Mouse (Mus musculus): Measurements from ENCODE around the gene Rpl10a.
"Not testable (repeated sequence)": the region's sequence is repeated elsewhere in the genome, so short reads cannot be mapped to it uniquely, and the experiment has no call there.

Rpl10a gene

DNA sequence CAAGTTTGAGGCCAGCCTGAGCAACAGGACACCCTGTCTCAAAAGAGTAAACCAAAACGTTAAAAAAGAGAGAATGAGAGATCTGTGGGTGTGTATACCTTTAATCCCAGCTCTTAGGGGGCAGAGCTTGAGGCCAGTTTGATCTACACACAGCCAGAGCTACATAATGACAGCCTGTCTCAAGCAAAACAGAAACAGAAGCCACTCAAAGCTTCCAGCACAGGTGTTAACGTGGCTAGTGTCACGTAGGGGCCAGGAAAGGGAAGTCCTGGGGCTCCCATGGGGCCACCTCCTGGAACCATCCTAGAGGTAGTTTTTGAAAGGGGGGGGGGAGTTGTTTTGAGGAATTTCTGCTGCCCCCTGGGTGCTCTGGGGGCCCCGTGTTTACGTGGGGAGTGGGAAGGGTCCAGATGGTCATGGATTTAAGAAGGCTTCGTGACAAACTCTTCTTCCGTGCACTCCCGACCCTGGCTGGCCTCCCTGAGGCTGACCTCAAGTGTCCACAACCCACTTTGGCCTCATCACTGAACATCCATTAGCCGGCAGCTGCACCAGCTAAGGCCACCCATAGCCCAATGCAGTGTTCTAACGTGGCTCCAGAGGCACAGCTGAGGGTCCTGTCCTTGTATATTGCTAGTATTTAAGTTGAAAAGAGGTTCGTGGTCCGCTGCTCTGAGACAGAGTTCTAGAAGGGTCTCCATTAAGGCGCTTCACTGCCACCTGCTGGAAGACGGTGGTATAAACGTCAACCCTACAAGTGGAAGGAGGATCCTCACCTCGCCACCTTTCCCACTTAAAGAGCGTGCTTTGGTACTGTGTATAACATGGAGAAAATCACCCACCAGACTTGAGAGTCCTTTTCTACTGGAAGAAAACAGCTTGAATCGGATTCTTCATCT is 19.7 kb upstream of the Rpl10a start:
- peak; percentile 50 for DNase-seq (ENCODE audit: low read depth, low spot score)

DNA sequence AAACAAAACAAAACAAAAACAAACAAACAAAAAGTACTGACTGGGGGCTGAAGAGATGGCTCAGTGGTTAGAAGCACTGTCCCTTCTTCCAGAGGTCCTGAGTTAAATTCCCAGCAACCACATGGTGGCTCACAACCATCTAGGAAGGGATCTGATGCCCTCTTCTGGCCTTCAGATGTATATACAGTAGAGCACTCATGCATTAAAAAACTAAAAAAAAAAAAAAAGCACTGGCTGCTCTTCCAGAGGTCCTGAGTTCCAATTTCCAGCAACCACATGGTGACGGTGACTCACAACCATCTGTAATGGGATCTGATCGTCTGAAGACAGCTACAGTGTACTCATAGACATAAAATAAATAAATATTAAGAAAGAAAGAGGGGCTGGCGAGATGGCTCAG is 17.4 kb upstream of the Rpl10a start:
- no peak for DNase-seq (ENCODE audit: low read depth, low spot score)

DNA sequence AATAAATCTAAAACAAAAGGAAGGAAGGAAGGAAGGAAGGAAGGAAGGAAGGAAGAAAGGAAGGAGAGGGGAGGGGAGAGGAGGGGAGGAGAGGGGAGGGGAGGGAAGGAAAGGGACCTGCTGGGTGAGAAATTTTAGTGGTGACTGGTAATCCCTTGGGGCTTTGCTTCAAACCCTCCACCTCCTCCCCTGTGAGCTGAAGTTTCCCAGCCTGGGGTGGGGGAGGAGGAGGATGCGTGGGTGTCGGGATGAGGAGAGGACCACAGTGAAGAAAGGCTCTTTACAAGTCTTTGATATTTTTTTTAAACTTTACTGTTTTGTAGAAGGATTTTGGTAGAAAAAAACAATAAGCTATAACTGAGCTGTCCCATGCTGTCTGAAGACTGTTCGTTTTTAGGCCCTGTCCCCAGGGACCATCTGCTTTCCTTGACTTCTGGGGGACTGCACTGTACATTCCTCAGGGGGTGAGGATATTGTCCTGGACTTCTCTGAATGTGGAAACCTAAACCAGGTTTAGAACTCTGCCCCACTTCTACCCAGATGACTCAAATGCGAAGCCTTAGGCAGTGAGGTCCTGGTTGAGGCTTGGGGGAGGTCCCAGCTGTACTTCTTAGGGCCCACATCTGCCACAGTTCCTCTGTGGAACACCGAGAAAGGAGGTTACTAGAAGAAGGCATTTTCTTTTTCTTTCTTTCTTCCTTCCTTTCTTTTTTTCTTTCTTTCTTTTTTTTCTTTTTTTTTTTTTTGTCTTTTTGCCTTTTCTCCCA is 16.7 kb upstream of the Rpl10a start:
- DNase-seq (ENCODE audit: low read depth, low spot score) = no peak

DNA sequence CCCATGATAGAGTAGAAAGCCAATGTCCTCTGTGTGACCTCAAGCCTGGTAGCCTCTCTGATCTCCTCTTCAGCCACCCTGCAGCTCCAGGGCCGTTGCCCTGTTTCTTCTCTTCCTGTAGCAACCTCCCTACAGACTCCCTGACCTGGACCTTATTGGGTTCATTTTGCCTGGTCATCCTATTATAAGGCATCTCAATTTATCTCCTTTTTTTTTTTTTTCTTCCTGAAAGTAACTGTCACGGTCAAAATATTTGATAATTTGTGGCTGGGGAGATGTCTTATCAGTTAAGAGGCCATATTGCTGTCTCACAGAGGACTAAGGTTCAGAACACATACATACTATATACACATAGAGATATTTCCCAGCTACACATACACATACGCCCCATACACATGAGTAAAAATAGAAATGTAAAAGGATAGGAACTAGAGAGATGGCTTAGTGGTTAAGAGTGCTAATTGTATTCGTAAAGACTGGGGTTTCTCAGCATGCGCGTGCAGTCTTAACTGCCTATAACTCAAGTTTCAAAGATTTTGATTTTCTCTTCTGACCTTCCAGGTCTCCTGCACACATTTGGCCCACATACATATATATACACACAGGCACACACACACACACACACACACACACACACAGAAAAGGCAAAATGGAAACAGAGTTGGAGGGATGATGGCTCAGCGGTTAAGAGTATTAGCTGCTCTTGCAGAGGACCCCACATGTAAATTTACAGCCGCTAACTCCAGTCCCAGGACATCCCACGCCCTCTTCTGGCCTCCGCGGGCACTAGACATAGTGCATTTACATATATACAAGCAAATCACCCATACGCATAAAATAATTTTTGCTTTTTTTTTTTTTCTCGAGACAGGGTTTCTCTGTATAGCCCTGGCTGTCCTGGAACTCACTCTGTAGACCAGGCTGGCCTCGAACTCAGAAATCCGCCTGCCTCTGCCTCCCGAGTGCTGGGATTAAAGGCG is 15.7 kb upstream of the Rpl10a start:
- no peak for DNase-seq (ENCODE audit: low read depth, low spot score)

DNA sequence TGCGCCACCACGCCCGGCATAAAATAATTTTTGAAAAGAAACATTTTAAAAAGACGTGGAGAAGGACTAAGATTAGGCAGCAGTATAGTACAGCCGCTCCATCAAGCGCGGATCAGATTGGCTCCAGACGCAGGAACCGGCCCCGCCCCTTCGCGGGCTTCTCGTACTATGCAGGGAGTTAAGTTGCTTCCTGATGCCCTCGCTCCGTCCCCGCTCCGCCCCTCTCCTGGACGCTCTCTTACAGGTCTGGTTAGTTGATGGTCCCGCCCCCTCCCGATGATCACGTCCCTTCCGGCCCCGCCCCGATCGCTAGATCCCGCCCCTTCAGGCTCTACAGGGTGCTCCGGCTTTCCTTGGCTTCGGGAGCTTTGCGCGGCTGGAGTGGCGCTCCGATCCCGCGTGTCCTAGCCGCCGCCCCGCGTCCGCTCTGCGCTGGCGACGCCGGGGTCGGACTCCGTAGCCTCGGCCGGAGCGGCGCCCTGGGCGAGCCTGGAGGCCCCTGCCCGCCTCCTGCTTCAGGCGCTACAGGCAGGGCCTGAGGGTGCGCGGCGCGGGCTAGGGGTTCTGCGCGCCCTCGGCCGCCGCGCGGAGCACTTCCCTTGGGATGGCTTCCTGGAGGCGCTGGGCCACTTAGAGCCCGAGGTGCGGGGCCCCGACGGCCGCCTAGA is 14.9 kb upstream of the Rpl10a start, which contains the start of gene Fance:
TSS of gene Fance (plus strand) at position 308 of the 668 bp plus-strand sequence.
- peak; percentile 99 for DNase-seq (ENCODE audit: low read depth, low spot score)

DNA sequence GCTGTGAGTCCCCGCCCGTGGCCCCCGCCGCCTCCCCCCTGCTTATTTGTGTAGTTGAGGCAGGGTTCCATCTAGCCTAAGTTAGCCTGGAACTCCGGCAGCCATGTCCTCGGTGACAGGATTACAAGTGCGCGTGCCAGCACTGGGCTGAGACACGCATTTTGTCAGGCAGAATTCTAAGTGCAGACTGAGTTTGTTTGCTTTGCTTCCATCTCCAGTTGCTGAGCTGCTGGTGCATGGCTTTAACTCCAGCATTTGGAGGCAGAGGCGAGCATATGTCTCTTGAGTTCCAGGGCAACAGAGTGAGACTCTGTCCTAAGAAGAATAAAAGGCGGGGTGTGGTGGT is 14.4 kb upstream of the Rpl10a start:
- peak; percentile 23 for DNase-seq (ENCODE audit: low read depth, low spot score)

DNA sequence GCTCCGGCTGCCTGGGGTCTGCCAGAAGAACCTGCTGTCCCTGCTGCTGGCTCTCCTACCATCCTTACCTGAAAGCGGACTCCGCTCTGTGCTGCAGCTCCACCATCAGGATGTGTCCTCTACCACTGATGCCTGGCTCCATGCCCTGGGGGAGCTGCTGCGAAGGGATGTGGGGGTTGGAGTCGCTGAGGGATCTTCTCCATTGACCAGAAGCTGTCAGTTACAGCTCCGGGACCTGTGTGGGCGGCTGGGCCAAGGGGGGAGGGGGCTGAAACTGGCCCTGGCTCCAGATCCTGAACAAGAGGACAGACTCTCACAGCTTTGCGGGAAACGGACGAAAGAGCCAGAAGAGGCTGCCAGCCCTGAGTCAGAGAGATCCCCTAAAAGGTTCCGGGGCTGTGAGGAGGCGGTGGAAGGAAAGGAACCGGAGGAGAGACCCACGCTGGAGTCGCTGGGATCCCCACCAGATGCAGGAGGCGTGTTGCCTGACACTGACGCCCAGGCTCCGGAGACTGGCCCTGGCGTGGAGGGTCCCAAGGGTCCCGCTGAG is 12.6 kb upstream of the Rpl10a start:
- DNase-seq (ENCODE audit: low read depth, low spot score) = no peak

DNA sequence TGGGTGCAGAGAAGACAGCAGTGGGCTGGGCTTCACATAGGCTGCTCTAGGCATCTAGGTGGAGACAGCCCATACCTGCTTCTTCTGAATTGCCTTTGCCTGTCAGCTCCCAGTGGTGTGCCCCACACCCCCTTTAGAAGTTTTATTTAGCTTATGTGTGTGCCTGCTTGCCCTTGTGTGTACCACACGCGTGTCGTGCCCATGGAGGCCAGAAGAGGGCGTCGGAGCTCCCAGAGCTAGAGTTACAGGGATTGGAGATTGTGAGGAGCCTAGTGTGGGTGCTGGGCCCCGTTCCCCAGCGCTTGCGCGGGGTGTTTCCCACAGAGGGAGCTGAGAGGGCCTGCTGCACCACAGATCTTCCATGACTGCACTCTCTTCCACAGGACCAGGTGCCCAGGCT is 11.8 kb upstream of the Rpl10a start:
- DNase-seq (ENCODE audit: low read depth, low spot score) = no peak

DNA sequence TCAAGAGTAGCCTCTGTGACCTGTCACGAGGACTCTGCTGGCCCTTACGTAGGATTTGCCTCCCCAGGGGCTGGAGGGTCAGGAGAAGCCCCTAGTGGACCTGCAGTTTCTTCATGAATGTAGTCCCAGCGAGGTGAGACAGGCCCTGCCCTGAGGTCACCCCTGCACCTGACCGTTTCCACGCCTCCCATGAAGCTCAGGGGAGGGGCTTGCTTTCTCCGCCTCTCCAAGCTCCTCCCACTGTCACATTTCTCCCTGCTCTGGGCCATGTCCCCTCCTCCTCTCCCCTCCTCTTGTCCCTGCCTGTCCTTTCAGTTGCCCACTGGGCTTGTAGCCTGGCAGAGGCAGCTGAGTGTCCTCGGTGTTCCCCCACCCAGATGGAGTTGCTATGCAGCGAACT is 11.2 kb upstream of the Rpl10a start:
- no peak for DNase-seq (ENCODE audit: low read depth, low spot score)

DNA sequence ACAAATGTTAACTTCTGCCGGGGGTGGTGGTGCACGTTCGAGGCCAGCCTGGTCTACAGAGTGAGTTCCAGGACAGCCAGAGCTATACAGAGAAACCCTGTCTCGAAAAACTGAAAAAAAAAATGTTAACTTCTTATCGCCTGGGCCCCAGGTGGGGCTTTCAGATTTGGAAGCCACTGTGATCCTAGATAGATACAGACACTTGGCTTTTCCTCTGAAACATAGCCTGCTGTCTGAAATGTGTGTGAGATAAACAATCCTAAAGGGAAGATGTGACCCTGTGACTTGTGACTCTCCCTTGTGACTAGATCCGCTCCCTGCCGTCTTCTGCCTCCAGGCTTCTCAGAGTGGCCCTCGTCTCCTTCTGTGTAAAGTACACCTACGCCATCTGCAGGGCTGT is 10.5 kb upstream of the Rpl10a start:
- DNase-seq (ENCODE audit: low read depth, low spot score) = no peak

DNA sequence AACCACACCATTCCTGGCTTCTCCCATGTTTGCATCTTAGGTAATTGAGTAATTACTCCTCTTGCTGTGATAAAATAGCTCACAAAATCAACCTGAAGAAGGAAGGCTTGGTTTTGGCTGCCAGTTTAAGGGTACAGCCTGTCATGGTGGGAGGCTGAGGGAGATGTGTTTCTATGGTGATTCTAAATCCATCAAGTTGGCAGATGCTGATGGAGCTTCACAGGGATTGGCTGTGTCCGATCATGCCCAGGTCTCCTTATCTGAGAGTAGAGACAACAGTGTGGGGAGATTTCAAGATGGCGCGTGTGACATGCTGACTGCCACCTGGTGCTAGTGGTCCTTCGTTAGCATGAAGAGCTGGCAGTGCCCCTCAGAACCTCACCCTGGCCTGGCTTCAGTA is 6.6 kb upstream of the Rpl10a start:
- DNase-seq (ENCODE audit: low read depth, low spot score) = peak; percentile 15

DNA sequence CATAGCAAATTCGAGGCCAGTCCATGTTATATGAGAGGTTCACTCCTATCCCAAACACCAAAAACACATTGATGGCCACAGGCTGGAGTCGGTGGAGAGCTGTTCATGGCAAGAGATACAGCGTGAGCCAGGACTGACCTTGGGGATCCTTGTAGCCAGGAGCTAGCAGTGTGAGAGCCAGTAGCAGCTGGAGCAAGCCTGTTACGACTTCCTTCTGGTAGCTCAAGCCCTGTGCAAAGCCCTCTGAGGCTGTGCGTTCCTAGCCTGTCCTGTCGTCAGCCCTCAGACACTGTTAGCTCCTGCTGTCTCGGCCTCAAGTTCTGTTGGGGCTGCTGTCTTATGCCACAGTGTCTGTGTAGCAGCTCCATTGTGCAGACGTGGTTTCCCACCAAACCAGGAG is 4.5 kb upstream of the Rpl10a start:
- no peak for DNase-seq (ENCODE audit: low read depth, low spot score)

DNA sequence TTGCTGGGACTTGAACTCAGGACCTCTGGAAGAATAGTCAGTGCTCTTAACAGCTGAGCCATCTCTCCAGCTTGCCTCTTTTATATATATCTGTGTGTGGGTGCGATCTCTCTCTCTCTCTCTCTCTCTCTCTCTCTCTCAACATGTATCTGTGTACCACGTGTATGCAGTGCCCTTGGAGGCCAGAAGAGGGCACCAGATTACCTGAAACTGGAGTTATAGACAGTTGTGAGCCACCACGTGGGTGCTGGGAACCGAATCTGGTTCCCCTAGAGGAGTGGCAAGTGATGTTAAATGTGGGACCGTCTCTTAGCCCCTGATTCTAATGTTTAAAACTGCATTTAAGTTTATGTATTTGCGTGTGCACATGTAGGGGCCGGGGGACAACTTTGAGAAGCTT is 3.9 kb upstream of the Rpl10a start:
- not testable (repeated sequence) for DNase-seq (ENCODE audit: low read depth, low spot score)

DNA sequence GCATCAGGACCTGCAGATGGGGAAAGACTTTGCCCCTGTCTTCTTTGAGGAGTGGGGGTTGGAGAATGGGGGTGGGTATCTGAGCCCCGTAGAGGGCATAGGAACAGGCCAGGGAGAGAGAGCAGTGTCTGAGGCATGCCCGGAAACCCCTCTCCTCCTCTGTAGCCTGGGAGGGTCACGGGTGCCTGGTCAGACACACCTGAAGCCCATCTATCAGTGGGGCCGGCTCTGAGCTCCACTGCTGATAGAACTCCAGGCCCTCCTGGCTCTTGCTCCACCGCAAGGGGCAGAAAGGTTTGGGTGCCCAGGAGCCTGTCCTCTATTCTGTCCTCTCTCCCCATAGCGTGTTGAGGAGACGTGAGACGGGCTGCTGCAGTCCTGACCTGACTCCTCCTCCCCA is 2.5 kb upstream of the Rpl10a start:
- DNase-seq (ENCODE audit: low read depth, low spot score) = no peak

DNA sequence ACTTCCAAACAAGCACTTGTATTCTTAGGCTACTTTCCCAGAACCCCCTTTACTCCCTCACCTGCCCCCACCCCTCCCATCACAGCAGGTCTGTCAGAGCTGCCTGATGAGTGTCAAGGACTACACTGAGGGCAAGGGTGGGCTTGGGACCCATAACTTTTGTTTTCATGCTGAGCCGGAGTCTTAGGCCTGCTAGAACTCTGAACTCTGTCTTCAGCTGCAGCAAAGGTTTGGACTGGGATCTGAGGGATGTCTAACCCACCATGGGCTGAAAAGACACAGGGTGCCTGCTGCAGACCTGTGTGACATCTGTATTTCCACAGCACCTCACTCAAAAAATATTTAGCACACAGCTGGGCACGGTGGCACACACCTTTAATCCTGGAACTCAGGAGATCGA is 1.3 kb upstream of the Rpl10a start:
- DNase-seq (ENCODE audit: low read depth, low spot score) = no peak

DNA sequence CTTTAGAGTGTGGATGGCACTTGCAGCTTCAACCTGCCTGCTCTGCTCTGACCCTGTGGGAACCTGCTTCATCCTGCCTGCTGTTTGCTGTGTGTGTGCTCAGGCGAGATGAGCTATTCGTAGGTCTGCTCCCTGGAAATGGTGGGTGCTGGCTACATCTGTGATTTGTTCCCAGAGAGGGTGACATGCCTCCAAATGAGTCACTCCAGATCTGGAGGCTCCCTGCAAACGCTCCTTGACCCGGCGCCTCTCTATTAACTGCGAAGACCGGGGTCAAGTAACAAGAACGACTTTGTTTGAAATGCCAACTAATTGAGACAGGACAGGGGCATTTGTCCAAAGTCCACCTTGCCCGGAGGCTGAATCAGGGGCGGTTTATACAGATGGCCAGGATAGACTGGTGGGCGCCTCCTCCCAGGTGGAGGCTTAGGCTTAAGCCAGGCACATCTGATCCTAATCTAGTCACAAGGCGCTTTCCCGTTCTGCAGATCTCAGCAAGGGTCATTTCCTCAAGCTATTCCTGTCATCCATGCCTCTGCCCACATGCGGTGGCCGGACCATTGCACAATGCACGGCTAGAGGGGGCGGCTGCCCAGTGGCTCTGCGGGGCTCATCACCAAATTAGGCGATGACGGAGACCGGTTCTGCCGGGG is 472 bp upstream of the Rpl10a start:
- peak; percentile 17 for DNase-seq (ENCODE audit: low read depth, low spot score)

DNA sequence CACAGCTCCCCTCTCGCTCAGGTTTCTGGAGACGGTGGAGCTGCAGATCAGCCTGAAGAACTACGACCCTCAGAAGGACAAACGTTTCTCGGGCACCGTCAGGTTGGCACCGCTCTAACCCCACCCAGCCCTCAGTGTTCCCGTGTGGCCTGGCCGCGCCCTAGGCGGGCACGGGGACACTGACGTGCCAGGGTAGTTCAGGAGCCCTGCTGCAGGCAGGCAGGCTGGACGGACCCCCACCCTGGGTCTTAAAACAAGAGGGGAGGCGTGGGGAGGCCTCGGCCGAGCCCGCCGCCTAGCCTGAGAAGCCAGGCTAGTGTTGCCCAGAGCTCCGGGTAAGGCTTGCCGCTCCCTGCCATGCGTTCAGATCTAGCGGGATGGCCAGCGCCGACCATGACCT is 675 bp downstream of the Rpl10a start:
- DNase-seq (ENCODE audit: low read depth, low spot score) = no peak

DNA sequence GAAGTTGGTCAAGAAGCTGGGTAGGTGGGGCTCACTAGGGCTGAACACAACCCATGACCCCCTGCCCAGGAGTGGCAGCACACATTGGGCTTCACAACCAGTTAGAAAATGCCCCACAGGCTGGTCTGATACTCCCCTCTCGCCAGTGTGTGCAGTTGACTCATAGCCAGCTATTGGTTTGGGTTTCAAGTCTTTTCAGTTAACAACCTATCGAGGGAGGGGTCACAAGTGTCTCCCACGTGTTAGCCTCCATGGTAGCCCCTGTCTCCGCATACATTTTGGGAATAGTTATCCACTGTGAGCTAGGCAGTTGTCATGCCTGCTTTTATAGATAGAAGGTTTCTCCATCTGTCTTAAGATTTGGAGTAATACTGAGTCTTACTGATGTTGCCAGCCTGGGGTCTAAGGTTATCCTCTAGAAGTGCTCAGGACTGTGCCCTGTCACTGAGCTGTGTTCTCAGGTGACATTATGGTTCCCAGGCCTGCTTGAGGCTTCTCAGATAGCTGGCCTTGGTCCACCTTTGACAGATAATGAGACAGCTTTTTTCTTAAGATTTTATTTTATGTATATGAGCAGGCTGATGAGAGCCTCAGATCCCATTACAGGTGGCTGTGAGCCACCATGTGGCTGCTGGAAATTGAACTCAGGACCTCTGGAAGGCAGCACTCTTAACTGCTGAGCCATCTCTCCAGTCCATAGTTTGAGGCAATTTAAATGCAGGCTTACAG is 1.4 kb downstream of the Rpl10a start:
- DNase-seq (ENCODE audit: low read depth, low spot score) = no peak

DNA sequence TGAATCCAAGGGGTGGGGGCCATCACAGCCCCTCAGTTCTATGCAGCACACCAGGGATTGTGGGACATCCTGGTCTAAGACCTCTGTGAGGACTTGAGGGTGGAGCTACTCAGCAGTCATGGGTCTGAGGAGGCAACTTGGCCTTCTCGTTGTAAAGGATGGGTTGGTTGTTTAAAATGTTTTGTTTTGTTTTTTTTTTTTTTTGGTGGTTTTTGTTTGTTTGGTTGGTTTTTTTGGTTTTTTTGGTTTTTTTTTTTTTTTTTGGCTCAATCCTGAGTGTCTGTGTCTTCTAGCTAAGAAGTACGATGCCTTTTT is 1.9 kb downstream of the Rpl10a start:
- no peak for DNase-seq (ENCODE audit: low read depth, low spot score)

DNA sequence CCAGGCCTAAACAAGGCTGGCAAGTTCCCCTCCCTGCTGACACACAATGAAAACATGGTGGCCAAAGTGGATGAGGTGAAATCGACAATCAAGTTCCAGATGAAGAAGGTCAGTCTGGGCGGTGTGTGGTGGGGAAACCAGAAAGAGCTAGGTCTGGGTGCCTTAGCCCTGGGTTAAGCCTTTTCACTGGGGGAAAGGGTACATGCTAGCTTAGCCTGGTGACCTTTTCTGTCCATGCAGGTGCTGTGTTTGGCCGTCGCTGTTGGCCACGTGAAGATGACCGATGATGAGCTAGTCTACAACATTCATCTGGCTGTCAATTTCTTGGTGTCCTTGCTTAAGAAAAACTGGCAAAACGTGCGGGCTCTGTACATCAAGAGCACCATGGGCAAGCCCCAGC is 2.3 kb downstream of the Rpl10a start:
- DNase-seq (ENCODE audit: low read depth, low spot score) = not testable (repeated sequence)
